Mouse (Mus musculus) kidney, postnatal 14 days (tissue): ENCODE data around the gene Myh10.
"Not testable (repeated sequence)": the region's sequence is repeated elsewhere in the genome, so short reads cannot be mapped to it uniquely, and the experiment has no call there.

Experiments
- DNase-seq: peaks from one replicate; pipeline ENCODE4 v3.0.0; 2022; ENCODE audit warnings: mixed read lengths

The Myh10 gene

DNA sequence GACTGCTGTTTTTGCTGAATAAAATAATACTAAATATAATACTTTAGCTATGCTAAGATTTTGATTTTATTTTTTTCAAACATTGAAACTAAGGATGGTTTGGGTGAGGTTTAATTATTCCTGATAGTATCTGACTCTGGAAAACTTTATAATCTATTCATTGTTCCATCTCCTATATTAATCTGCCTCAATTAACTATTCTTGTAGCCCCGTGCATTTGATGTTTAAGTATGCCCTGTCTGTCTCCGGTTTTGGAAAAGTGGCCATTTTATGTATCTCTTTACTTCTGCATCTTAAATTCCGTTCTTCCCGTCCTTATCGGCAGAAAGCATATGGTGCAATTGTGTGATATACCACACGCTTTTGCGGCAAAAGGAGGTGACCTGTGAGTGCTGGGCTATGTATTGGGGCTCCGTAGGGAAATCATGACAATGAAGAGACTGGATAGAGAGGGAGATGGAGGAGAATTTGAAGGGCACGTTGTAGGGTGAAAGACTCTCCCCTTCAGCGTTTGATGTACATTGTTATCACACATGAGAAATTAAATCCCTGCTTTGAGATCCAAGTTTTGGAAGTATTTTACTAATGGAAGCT lies 2.2 kb downstream of the Myh10 start:
- no peak for DNase-seq

DNA sequence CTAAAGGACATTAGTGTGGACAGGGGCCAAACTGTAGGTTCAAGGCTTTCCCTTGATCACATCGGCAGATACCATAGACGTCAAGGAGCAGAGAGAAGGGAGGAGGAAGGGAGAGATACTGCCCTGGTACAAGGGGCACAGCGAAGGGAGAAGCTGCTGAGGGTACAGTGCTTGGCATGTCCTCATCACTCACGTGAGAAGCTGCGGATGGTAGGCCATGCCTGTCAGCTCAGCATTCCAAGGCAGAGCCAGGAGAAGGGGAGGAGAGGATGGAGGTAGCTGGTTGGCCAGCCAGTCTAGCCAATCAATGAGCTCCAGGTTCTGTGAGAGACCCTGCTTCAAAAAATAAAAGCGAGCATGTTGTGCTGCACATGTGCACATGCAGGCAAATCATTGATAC lies 11.0 kb downstream of the Myh10 start:
- DNase-seq: no peak

DNA sequence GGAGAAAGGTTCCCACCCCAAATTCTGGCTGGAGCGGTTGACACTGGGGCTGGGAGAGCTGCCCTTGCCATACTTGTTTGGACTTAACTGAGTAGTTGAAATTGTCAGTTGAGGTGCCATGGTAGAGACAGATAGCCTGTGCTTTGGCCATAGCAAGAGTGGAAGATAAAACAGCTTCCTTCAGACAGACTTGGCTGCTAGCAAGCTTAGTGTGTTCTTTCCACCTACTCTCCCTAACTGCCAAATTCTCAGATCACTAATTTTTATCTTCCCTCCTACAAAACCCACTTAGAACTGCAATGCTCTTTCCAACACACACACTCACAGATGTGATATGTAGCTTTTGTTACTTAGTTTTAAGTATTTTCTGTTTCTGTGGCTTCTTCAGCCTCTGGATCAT lies 12.0 kb downstream of the Myh10 start:
- DNase-seq: no peak

DNA sequence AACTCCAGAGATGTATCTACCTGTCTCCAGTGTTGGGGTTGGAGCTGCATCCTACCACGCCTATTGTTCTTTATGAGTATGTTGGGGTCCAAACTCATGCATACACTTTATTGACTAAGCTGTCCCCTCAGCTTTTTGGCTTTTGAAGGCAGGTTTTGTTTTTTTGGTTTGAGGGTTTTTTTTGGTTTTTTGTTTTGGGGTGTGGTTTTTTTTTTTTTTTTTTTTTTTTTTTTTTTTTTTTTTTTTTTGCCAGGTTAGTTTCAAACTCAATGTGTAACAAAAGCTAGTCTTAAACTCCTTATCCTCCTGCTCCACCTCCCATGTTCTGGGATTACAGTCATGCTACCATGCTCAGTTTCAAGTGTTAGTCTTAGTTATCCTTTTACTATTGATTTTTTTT lies 12.9 kb downstream of the Myh10 start:
- no peak for DNase-seq

DNA sequence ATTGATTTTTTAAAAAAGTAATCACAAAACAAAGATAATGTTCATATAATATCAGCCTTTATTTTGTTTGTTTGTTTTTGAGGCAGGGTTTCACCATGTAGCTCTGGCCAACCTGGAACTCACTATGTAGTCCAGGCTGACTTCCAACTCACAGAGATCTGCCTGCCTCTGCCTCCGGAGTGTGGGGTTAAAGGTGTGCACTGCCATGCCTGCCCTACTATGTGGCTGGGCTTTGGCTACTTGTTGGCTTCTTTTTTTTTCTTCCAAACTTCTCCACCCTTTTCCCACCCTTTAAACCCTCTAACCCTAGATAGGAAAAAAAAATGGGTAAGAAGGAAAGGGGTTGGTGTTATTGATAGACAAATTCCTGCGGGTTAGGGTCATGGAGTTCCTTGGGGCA lies 13.5 kb downstream of the Myh10 start:
- DNase-seq: no peak

DNA sequence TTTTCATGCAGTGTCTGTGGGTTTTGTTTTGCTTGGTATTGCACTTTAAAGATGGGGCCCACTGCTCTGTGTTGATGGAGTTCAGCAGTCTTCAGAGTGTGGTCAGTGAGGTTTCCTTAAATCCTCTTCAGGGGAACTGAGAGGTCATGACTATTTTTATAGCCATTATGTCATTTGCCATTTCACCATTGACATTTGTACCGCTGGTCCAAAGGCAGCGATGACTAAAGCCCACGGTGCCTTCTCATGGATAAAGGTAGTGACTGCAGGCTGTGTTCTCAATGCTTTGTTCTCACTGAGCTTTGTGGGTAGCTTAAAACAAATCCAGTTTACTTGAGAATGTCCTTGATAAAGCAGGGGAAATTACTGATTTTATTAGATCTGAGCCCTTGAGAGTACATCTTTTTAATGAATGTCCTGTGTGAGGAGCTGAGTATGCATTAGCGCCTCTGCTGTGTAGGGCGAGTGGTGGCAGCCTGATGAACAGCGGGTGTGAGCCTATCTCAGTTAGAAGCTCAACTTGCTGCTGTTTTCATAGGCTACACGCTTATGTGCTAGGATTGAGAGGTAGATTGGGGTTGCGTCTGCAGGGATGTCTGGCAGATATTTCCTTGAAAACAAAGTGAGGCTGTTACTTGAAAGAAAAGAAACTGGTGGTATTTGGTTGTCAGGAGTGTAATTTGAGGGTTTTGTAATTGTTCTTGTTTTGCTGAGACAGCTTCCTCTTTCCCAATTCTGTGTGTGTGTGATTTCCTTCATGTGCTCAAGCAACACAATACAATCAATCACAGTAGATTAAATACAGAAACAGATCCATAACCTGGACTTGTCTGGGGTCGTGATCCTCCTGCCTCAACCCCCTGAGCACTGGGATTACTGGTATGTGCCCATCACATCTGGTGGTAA lies 15.4 kb downstream of the Myh10 start:
- DNase-seq: no peak

DNA sequence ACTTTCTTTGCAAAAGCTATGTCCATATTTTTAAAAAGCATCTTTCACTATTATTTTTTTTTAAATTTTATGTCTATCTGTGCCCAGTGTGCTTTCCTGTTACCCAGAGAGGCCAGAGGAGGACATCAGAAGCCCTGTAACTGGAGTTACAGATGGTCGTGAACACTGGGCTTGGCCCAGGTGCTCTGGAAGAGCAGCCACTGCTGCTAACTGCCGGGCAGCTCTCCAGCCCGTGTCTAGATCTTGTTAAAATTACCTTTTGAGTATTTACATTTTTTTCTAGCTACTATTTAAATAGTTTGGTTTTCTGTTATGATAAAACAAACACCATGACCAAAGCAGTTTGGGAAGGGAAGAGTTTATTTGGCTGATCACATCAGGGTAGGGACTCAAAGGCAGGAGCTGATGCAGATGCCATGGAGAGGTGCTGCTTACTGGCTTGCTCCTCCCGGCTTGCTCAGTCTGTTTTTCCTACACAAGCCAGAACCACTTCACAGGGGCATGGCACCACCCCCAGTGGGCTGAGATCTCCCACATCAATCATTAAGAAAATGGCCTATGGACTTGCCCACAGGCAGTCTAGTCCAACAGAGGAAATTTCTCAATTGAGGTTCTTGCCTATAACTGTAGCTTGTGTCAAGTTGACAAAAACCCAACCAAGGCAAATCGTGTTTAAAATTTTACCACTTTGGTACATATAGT lies 16.7 kb downstream of the Myh10 start:
- DNase-seq: no peak

DNA sequence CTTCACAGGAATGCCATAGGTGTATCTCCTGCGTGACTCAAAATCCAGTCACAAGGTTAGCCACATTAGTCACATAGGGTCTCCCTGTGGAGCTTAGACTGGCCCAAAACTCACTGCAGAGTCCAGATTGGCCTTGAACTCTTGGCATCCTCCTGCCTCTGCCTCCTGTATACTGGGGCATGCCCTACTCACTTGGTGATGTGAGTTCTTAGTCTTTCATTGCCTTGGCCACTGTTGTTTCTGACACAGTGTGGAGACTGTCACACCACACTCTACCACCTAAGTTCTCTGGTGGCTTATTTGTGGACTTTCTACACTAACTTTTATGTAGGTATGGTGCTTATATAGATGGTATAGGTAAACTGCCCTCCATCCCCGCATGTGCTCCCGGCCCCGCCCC lies 24.8 kb downstream of the Myh10 start:
- no peak for DNase-seq

DNA sequence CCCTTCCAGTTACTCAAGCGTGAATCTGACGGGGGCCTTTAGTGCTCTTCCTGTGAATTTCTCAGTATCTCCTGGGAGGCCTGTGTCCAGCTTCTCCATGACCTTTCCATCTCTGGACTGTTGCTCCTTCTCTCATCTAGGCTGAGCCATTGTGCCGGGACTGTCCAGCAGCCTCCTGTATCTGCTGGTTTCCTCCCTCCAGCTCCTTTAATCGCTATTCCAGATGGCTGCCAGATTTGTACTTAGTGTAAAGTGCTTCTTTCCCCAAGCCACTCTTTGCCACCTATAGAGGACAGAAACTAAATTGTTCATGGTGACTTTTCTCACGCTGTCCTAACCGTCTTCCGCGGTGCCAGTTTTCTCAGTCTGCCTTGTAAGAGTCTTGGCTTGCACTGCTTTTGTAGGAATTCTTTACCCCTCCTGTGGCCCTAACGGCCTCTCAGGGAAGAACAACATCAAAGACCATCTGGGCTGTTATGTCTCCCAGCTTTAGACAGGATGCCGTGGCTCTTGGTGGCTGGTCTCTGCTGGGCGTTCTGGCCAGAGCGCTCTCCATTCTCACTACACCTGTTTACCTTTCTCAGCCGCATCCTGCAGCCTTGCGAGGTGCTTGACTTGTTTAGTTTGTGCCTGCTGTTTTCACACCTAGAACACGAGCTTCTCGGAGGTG lies 25.9 kb downstream of the Myh10 start:
- DNase-seq: no peak

DNA sequence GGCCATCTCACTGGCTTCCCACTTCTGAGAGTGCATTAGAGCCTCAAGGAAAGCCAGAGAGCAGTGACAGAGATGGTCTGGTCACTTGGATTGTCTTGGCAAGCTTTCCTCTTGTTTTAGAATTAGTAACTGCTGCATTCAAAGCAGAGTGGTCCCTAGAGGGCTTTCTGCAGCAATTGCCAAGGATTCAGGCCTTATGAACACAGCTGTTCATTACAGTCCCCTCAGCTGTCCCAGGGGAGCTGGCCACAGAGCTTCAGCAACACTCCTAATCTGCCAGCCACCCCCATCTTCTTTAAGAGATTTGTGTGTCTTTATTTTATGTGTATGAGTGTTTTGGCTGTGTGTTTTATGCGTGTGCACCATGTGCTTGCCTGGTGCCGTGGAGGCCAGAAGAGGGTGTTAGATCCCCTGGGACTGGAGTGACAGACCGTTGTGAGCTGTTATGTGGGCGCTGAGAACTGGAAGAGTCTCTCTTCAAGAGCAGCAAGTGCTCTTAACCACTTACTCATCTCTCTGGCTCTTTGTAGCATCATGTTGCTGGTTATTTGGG lies 27.8 kb downstream of the Myh10 start:
- peak; percentile 80 for DNase-seq

DNA sequence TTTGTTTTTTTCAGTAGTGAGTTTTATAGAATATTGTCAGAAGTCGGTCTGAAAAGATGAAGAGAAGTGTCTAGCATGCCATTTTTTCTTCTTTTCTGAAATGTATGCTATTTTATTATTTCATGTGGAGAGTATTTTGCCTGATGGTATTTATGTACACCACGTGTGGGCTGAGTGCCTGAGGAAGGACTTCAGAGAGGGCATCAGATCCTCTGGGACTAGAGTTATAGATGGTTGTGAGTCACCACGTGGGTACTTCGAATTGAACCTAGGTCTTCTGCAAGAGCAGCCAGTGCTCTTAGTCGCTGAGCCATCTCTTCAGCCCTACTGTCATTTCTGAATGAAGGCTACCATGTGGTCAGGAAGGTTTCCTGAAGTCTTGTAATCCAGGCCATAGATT lies 28.4 kb downstream of the Myh10 start:
- DNase-seq: no peak

DNA sequence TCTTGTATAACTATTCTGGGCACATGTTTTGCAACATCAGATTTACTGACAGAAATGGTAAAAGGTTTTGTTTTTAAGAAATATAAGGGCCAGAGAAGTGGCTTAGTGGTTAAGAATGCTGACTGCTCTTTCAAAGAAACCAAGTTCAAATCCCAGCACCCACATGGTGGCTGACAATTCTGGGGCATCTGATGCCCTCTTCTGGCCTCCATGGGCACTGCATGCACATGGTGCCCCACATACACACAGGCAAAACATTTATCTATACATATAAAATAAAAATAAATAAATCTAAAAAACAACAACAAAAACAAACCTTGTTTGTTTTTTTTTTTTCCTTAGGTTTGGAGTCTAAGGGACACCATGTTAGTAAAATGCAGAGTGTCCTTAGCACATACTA lies 32.8 kb downstream of the Myh10 start:
- DNase-seq: no peak

DNA sequence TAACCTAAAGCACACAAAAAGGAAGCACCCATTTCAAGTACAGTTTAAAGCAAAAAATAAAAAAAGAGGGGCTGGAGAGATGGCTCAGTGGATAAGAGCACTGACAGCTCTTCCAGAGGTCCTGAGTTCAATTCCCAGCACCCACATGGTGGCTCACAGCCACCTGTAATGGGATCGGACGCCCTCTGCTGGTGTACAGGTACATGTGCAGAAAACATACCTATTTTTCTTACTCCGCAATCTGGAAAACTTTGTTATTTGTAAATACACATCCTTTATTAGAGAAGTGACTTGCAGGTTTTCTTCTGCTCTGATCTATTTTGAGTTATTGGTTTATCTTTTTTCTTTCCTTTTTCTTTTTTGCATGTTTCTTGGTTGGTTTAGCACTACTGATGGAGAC lies 37.3 kb downstream of the Myh10 start:
- DNase-seq: no peak

DNA sequence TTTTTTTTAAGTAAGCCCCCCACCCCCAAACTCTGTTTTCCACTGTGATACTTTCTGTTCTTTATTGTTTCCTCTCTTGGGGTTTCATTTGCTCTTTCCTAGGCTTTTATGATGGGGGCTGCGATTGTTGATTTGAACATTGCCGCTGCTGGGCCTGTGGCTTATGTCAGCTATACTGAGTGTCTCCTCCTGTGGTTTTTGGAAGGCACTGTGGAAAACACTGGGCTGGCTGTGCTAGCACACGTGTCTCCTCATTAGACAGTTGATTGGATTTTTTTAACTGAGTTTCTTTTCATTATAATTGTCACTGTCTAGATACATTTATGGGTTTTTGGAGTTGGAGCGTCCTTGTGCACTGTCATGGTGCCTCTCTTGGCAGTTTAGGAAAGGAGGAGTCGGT lies 39.4 kb downstream of the Myh10 start:
- no peak for DNase-seq

DNA sequence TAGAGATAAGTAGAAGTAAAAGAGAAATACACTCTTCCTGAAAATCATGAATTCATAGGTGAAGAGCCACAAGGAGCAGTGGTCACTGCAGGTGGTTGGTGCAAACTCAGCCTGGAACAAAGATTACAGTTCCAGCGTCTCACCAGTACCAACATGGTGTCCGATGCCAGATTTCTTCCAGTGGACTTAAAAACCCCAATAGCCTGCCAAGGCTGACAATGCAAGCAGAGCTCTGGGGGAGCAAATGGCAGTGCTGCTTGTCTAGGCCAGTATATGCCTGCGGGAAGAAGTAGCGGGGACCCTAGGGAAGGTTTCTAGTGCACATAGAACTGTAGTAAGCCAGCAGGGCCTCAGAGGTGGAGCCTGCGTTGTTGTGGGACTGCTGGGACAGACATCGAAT lies 40.7 kb downstream of the Myh10 start:
- no peak for DNase-seq

DNA sequence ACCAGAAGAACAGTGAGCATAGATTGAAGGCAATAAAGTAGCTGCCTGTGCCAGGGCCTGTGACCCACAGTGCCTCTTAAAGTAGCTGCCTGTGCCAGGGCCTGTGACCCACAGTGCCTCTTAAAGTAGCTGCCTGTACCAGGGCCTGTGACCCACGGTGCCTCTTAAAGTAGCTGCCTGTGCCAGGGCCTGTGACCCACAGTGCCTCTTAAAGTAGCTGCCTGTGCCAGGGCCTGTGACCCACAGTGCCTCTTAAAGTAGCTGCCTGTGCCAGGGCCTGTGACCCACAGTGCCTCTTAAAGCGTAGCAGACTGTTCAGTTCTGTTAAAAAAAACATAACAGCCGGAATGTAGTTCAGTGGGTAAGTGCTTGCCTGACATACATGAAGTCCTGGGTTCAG lies 42.0 kb downstream of the Myh10 start:
- DNase-seq: not testable (repeated sequence)

DNA sequence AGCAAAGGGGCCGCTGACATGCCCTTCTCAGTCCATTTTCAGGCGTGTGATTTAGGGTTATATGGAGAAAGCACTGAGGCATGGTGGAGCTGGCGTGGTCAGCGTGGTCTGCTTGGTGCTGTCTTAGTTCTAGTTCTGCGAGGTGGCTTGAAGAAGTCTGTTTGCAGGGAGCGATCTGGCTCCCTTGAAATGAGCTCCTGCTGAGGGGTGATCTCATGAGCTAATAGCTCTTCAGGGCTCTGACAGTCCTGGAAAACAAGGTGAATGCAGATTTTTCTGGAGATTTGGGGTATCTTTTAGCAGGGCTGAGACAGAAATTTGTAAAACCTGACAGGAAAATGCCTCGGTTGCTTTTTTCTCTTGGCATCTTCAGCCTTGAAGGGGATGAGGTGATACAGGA lies 48.1 kb downstream of the Myh10 start:
- DNase-seq: no peak

DNA sequence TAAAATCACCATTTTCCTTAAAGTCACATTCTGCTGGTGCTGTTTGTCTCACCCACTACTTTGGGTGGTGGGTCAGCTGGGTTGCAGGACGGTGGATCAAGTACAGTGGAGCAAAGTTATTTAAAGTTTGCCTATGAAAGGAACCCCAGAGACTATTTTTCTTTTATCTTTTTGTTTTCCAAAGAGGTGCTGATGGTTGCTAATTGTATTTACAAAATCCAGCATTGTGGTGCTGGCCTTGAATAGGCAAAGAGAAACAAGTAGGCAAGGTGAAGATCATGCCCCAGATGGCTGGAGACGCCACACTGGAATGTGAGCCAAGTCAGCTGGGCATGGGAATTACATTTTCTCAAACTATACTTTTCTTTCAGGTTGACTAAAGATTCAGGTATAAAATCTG lies 51.3 kb downstream of the Myh10 start:
- no peak for DNase-seq

DNA sequence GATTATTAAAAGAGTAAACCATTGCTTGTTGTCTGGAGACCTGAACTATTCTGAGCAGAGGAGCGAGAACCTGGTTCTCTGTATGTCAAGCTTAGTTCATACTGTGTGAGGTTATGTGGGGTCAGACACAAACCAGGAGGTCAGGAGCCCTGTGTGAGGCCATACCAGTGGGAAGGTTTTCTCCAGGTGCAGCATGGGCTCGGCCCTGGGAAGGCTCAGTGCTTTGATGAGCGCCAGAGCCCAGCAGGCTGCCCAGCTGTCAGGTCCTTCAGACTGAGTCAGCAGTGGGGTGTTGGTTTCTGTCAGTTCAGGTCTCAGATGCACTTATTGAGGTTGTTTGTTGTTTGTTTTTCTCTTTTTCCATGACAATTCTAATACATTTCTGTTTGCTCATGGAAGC lies 52.8 kb downstream of the Myh10 start:
- no peak for DNase-seq

DNA sequence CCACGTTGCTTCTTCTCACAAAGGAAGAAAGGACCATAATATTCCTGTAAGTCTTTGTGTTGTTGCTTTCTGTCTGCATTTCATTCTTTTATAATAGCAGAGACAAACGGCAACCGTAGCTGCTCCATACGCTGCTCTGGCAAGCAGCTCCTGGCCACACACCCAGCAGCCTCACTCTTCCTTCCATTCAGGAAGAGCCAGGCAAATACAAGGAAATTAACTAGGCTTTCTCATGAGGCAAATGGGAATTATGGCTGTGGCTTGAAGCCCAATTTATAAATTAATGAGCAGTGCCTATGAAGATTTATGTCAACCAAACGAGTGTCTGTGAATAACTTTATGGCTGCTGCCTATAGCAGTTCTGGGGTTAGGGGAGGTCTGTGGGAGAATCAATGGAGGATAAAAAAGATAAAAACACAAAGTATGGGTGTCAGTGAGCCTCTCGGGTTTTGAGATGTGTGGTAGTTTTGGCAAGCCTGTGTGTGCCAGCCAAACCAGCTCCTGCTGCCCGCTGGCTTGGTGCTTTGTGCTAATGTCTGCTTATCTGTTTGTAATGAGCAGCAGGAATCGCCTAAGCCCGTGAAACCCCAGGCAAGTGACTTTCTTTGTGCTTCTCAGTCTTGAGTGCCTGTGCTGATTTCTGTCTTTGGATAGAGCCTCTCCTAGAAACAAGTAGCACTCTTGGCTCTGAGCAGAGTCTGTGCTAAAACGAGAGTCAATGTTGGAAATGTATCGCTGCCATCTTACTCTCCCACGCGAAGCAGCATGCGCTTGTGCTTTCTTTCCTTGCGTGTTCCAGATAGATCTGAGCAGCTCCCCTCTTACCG lies 54.2 kb downstream of the Myh10 start:
- DNase-seq: no peak

DNA sequence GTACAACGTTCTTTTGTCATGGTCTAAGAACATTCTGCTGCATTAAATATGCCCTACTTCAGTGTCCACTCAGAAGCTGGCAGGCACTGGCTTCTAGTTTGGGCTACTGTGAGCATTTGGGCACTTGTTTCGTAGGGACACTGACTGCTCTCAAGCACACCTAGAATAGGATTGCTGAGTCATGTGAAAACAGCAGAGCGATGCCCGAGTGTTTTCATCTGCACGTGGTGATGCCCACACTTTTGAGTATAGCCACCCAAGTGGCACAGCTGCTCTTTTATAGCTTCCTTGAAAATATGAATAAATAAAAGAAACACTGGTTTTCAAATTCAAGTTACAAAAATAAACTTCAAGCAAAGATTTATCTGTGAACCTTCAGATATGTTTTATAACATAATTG lies 56.8 kb downstream of the Myh10 start:
- no peak for DNase-seq

DNA sequence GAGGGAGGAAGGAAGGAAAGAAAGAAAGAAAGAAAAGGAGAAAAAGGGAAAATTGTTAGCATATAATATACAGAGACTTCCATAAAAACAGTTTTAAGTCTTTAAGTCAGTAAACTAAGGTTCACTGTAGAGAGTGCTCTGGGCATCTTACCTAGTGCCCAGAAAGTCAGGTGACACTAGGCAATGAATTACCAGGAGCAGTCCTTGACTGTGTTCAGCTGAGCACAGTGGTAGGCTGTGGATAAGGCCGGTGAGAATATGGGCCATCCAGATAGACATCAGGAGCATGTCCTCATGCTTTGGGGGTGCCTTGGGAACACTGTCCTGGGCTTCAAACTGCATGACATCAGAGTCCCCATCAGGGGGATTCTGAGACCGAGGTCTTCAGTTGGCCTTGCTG lies 58.8 kb downstream of the Myh10 start:
- DNase-seq: peak; percentile 65
